Mouse (Mus musculus) neural tube, embryonic 13.5 days (tissue): ENCODE data around the gene Itgad. TPM values are rescaled to one million over a fixed set of nuclear protein-coding genes. Genes with fewer than 3 reads are reported as not detected.

Source experiments
- ATAC-seq: fragments of 200-750 bp; cut with Nextera tagmentation; 2 replicates; pipeline ENCODE4 v1.8.0; 2017; ENCODE audit warnings: low read depth, mild to moderate bottlenecking, moderate TSS enrichment, moderate library complexity
- H3K27ac ChIP-seq: fragments of 300-500 bp; sonication (generic); replicated peaks from 2 replicates; pipeline ENCODE4 v1.5.1; 2015; ENCODE audit warnings: moderate library complexity, mild to moderate bottlenecking, inconsistent platforms
- H3K27me3 ChIP-seq: fragments of 300-500 bp; sonication (generic); 2 replicates; pipeline ENCODE4 v1.6.1; 2015; ENCODE audit warnings: mild to moderate bottlenecking, inconsistent platforms
- H3K36me3 ChIP-seq: fragments of 300-500 bp; sonication (generic); 2 replicates; pipeline ENCODE4 v1.6.1; 2015; ENCODE audit warnings: mild to moderate bottlenecking, inconsistent platforms
- H3K4me1 ChIP-seq: fragments of 300-500 bp; sonication (generic); replicated peaks from 2 replicates; pipeline ENCODE4 v1.6.1; 2015; ENCODE audit warnings: inconsistent platforms
- H3K4me2 ChIP-seq: fragments of 300-500 bp; sonication (generic); 2 replicates; pipeline ENCODE4 v1.6.1; 2015; ENCODE audit warnings: inconsistent platforms, mild to moderate bottlenecking, moderate library complexity
- H3K4me3 ChIP-seq: fragments of 300-500 bp; sonication (generic); 2 replicates; pipeline ENCODE4 v1.5.1; 2015; ENCODE audit warnings: mild to moderate bottlenecking, inconsistent platforms
- H3K9ac ChIP-seq: fragments of 300-500 bp; sonication (generic); 2 replicates; pipeline ENCODE4 v1.6.1; 2015; ENCODE audit warnings: moderate library complexity, mild to moderate bottlenecking, inconsistent platforms
- H3K9me3 ChIP-seq: fragments of 300-500 bp; sonication (generic); 2 replicates; pipeline ENCODE4 v1.6.1; 2016; ENCODE audit warnings: inconsistent platforms
- WGBS: fragments of 180-500 bp; shearing (Covaris S2); methylation state at CpG from one replicate; pipeline ENCODE4 v1.1.7; 2015; 5-methylcytosine and 5-hydroxymethylcytosine counted together
- polyA plus RNA-seq: library from polyadenylated mRNA; unstranded; fragments of >200 nt; fragmentation: Nextera tagmentation; extraction: Ambion mirVana; gene quantifications from 2 replicates; pipeline ENCODE4 v1.2.1, GENCODE M21; 2015

The Itgad gene
- polyA plus RNA-seq, 1 experiment from 2014 or later: not detected

DNA sequence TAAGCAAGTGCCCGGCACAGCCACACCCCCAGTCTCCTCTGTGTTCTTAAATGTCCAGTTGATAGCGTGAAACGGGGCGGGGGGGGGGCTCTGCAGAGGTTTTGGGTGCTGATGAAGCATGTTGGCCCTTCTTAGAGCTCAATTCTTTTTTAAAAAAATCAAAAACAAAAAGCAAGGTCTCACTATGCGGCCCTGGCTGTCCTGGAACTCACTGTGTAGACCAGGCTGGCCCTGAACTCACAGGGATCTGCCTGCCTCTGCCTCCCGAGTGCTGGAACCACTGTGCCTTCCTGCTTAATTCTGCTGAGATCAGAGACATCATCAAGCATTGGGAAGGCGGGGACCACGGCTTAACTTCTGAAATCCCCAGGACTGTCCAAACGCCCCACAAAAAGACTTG, 47.4 kb downstream of the Itgad start:
- 85% methylated on average over 9 of the region's 9 CpGs for WGBS
- Histone ChIP-seq H3K36me3 (no peaks in the 10 kb centered on the region), H3K27me3 (no peaks in the 10 kb centered on the region), H3K9ac (no peak overlapping the region), H3K27ac (no peak overlapping the region), H3K9me3 (no peaks in the 10 kb centered on the region), H3K4me2 (no peak overlapping the region), H3K4me1 (no peaks in the 10 kb centered on the region), H3K4me3 (no peak overlapping the region)
- ATAC-seq: no peak

DNA sequence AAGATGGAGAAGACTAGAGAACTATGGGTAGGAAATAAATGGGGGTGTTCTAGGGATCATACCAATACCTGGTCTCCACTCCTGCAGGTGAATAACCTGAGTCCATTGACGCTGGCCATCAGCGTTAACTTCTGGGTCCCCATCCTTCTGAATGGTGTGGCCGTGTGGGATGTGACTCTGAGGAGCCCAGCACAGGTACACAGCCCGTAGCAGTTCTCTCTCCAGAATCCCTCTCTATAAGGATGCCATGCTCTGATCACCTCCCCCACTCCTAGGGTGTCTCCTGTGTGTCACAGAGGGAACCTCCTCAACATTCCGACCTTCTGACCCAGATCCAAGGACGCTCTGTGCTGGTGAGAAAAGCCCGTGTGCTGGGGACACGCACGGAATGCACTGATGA, 48.9 kb downstream of the Itgad start:
- Histone ChIP-seq H3K4me1 (no peaks in the 10 kb centered on the region), H3K27ac (no peak overlapping the region), H3K36me3 (no peaks in the 10 kb centered on the region), H3K4me2 (no peak overlapping the region), H3K9ac (no peak overlapping the region), H3K27me3 (no peaks in the 10 kb centered on the region), H3K4me3 (no peak overlapping the region), H3K9me3 (no peaks in the 10 kb centered on the region)
- no peak for ATAC-seq
- 80% methylated on average over 9 of the region's 9 CpGs for WGBS

DNA sequence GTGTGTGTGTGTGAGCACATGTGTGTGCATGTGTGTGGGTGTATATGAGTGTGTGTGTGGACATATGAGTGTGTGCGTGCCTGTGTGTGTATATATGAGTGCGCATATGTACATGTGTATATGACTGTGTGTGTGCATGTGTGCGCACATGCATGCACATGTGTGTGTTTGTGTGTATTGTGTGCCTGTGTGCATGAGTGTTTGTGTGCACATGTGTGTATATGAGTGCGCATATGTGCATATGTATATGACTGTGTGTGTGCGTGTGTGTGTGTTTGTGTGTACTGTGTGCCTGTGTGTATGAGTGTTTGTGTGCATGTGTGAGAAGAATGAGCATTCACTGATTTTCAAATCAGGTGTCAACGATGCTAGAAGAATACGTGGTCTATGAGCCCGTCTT, 50.0 kb downstream of the Itgad start:
- Histone ChIP-seq H3K36me3 (no peaks in the 10 kb centered on the region), H3K27ac (no peak overlapping the region), H3K4me2 (no peak overlapping the region), H3K4me3 (no peak overlapping the region), H3K27me3 (no peaks in the 10 kb centered on the region), H3K4me1 (no peaks in the 10 kb centered on the region), H3K9ac (no peak overlapping the region), H3K9me3 (no peaks in the 10 kb centered on the region)
- WGBS: 87% methylated on average over 8 of the region's 8 CpGs
- ATAC-seq: no peak

DNA sequence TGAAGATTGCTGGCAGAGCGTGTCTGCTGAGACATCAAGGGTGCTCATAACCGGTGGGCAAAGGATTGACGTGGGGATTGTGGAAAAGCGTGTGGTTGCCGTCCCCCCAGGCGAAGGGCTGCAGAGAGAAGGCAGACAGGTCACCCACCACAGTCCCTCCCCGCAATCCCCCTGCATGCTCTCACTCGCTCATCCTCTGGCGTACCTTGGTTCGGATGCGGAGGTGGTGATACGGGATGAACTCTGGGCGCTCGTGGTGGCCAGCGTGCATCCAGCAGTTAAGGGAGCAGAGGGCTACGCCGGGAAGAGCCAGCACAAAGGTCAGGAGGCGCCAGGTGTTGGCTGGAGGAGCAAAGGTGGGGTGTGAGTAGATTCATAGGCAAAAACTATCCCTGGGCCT, 51.5 kb downstream of the Itgad start:
- no peaks in the 10 kb centered on the region for H3K4me1 ChIP-seq
- no peaks in the 10 kb centered on the region for H3K27me3 ChIP-seq
- no peak for ATAC-seq
- H3K4me3 ChIP-seq: no peak overlapping the region
- H3K9me3 ChIP-seq: no peaks in the 10 kb centered on the region
- no peak overlapping the region for H3K9ac ChIP-seq
- WGBS: 85% methylated on average over 18 of the region's 18 CpGs
- no peak overlapping the region for H3K27ac ChIP-seq
- H3K36me3 ChIP-seq: no peaks in the 10 kb centered on the region
- no peak overlapping the region for H3K4me2 ChIP-seq

DNA sequence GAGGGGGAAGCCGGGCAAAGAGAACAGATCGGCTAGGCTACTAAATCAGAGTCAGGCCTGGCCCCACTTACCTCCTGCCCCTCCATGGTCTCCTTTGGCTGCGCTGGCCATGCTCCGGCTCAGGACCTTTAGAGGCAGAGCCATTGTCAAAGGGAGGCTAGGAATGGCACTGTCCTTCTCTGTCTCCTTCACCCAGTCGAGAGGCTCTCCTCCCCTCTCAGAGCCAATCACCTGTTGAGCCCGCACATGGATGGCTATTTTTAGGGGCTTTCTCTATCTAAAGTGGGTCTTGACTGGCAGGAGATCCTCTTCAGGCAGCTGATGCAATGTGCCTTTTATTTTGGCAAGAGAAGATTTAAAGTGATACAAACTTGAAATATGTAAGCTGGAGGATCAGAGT, 52.0 kb downstream of the Itgad start, which contains the start of gene Cox6a2:
Cox6a2 (minus strand) TSS at position 236 of the 400 bp plus-strand sequence.
- no peaks in the 10 kb centered on the region for H3K4me1 ChIP-seq
- no peaks in the 10 kb centered on the region for H3K9me3 ChIP-seq
- no peak within 1 kb of the TSS for H3K27ac ChIP-seq
- H3K27me3 ChIP-seq: no peaks in the 10 kb centered on the region
- no peaks in the 10 kb centered on the region for H3K36me3 ChIP-seq
- no peak within 1 kb of the TSS for H3K4me2 ChIP-seq
- 85% methylated on average over 6 of the region's 6 CpGs for WGBS
- ATAC-seq: no peak
- H3K4me3 ChIP-seq: no peak within 1 kb of the TSS
- H3K9ac ChIP-seq: no peak within 1 kb of the TSS

DNA sequence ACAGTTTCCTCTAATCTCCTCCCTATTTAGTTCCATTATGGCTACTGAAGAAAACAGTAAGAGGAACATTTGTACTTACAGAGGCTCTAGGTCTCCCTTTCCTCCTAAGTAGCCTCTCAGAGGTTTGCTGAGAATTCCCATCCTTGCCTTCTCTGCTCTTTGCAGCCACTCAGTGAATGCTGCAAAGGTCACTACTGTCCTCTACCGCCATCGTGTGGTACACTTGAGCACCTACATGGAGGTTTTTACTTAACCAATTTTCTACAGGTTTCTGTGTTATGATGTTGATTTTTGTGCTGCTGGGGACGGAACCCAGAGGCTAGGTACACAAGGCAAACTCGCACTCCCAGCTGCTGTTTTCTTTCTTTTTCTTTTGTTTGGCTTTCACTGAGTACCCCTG, 54.0 kb downstream of the Itgad start:
- ATAC-seq: no peak
- no peaks in the 10 kb centered on the region for H3K27me3 ChIP-seq
- H3K4me1 ChIP-seq: no peaks in the 10 kb centered on the region
- H3K4me3 ChIP-seq: no peak overlapping the region
- WGBS: 9% methylated on average over 4 of the region's 4 CpGs
- H3K27ac ChIP-seq: no peak overlapping the region
- no peaks in the 10 kb centered on the region for H3K9me3 ChIP-seq
- H3K4me2 ChIP-seq: no peak overlapping the region
- H3K36me3 ChIP-seq: no peaks in the 10 kb centered on the region
- H3K9ac ChIP-seq: no peak overlapping the region

DNA sequence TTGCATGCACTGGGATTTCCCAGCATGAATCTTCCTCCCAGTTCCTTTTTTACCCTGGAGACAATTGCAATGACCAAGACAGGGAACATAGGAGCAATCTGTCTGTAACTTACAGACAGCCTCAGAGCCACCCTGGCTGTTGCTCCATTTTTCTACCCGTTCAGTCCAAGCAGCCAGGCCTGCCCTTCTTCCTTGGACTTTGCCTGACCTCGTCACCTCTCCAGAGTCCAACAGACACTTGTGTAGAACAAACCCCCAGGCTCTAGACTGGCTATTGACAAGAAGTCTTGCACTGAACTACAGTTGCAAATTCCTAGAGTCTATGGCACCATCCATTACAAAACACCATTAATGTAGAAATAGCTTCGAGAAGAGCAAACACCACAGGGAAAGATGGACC, 55.6 kb downstream of the Itgad start:
- 55% methylated on average over 3 of the region's 3 CpGs for WGBS
- no peak for ATAC-seq
- no peak overlapping the region for H3K4me2 ChIP-seq

DNA sequence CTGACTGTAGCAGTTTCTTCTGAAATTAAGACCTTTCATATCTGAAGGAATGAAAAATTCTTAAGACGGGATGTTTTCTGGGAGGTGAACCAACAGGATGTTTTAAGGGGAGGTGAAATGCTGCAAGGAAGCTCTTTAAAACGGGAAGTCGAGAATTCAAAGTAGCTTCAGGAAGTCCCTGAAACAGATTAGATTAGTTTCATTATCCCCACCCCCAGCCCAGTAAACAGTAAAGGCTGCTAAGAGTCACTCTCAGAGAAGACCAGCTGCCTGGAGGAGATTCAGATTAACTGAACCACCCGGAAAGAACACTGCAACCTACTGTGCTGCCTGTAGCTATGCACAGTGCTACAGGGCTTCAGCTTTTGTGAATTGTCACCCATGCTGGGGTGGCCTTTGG, 65.8 kb downstream of the Itgad start:
- Histone ChIP-seq H3K27me3 (no peaks in the 10 kb centered on the region), H3K4me1 (0 out of 2 replicates have a peak, but pooled peaks cover 5% of the 10 kb centered on the region), H3K4me3 (no peak overlapping the region), H3K27ac (no peak overlapping the region), H3K36me3 (no peaks in the 10 kb centered on the region), H3K9ac (no peak overlapping the region), H3K9me3 (no peaks in the 10 kb centered on the region), H3K4me2 (no peak overlapping the region)
- WGBS: 92% methylated on average over 4 of the region's 4 CpGs
- no peak for ATAC-seq

More for the DNA sequence above, 55.6 kb downstream of the Itgad start:
- no peak overlapping the region for H3K4me3 ChIP-seq
- no peak overlapping the region for H3K27ac ChIP-seq
- no peaks in the 10 kb centered on the region for H3K27me3 ChIP-seq
- H3K36me3 ChIP-seq: no peaks in the 10 kb centered on the region
- H3K4me1 ChIP-seq: no peaks in the 10 kb centered on the region
- H3K9ac ChIP-seq: no peak overlapping the region
- H3K9me3 ChIP-seq: no peaks in the 10 kb centered on the region

DNA sequence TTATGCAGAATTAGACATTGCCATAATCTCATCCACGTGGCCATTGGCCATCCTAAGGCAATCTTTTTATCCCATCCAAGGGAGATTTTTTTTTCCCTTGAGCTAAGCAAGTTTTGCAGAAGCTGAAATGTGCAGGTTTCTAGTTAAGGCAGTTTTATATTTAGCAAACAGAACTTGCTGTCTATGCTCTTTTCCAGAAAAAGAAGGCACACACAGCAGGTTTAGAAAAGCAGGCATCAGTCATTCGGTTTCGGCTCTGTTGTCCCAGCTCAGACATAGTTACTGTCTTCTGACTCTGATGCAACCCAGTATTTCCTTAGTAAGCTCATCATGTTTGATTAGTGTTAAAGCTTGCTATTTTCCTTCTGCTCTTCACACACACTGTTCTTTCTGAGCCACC, 66.8 kb downstream of the Itgad start:
- no peak overlapping the region for H3K9ac ChIP-seq
- H3K9me3 ChIP-seq: no peaks in the 10 kb centered on the region
- H3K4me2 ChIP-seq: no peak overlapping the region
- H3K4me3 ChIP-seq: no peak overlapping the region
- H3K36me3 ChIP-seq: no peaks in the 10 kb centered on the region
- no peaks in the 10 kb centered on the region for H3K27me3 ChIP-seq
- no peak overlapping the region for H3K27ac ChIP-seq
- 87% methylated on average over 3 of the region's 3 CpGs for WGBS
- H3K4me1 ChIP-seq: 0 out of 2 replicates have a peak, but pooled peaks cover 7% of the 10 kb centered on the region
- no peak for ATAC-seq

DNA sequence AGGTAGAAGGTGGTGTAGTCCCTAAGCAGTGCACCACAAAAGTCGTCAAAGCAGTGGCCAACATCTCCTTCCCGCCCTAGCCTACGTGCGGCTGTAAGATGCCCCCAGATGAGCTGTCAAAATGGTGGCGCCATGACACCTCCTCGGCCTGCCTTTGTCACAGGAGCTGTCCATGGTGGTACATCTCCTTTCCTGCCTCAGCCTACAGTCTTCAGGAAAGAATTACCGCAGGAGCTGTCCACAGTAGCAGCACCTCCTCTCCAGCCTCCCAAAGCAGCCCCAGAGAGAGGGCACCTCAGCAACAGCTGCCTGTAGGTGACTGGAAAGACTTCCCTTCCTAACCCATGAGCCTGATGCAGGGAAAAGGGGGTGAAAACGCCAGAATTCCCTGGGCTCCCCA, 77.6 kb downstream of the Itgad start:
- peaks cover 10% of the 10 kb centered on the region; the same call in 1 of the 2 replicates for H3K36me3 ChIP-seq
- no peaks in the 10 kb centered on the region for H3K27me3 ChIP-seq
- H3K9ac ChIP-seq: no peak overlapping the region
- 47% methylated on average over 8 of the region's 8 CpGs for WGBS
- no peak overlapping the region for H3K4me3 ChIP-seq
- no peak overlapping the region for H3K27ac ChIP-seq
- peaks cover 13% of the 10 kb centered on the region for H3K4me1 ChIP-seq
- no peak for ATAC-seq
- H3K4me2 ChIP-seq: no peak overlapping the region
- no peaks in the 10 kb centered on the region for H3K9me3 ChIP-seq

DNA sequence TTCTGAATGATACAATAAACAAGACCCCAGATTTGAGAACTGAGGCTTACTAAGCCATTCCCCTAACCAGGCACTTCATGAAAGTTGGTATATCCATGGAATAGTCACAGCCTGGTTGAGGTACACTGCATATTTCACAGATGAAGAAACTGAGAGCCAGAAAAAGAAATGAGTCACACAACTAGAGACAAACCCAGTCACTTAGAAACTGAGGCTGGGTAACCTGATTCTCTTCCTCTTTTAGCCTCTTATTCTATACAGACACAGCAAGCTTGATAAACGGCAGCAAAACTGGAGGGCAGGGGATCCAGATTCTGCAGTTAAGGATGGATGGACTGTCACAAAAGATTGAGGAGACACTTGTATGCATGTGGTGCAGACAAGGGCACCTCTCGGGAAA, 80.6 kb downstream of the Itgad start:
- no peak for ATAC-seq
- Histone ChIP-seq H3K36me3 (peaks cover 10% of the 10 kb centered on the region), H3K9me3 (no peaks in the 10 kb centered on the region), H3K27ac (no peak overlapping the region), H3K27me3 (no peaks in the 10 kb centered on the region), H3K4me1 (peaks cover 32% of the 10 kb centered on the region), H3K9ac (no peak overlapping the region), H3K4me2 (no peak overlapping the region), H3K4me3 (no peak overlapping the region)
- WGBS: 93% methylated on average over 2 of the region's 2 CpGs

DNA sequence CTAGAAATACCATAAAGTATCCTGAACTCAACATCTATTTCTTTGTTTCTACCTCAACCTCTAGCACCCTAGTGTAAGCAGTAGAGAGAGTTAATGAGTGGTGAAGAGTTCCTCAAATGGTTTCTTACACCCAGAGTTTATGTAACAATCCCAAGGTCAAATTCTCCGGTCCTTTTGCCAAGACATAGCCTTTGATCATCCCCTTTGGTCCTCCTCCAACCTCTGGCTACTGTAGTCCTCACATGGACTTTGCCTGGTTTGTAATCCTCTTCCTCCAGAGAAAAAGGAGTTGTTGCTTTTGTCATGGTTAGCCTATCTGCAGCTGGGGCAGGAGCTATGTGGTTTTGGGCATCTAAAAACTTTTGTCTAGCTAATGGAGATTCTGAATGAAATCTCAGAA, 81.3 kb downstream of the Itgad start:
- H3K9me3 ChIP-seq: no peaks in the 10 kb centered on the region
- H3K9ac ChIP-seq: no peak overlapping the region
- H3K27ac ChIP-seq: no peak overlapping the region
- 89% methylated on average over 1 of the region's 1 CpGs for WGBS
- no peak for ATAC-seq
- H3K4me2 ChIP-seq: no peak overlapping the region
- peaks cover 16% of the 10 kb centered on the region for H3K36me3 ChIP-seq
- no peak overlapping the region for H3K4me3 ChIP-seq
- peaks cover 37% of the 10 kb centered on the region for H3K4me1 ChIP-seq
- H3K27me3 ChIP-seq: no peaks in the 10 kb centered on the region

DNA sequence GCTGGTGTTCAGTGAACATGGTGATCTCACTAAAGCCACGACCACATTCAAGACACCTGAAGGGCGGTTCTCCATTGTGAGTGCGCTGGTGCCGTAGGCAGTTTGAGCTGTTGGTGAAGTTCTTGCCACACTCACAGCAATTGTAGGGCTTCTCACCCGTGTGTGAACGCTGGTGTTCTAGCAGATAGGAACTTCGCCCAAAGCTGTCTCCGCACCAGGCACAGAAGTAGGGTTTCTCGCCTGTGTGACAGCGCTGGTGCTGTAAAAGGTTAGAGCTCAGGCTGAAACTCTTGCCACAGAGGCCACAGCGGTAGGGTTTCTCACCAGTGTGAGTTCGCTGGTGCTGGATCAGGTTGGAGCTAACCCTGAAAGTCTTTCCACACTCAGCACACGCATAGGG, 82.2 kb downstream of the Itgad start:
- peak overlapping the region; percentile 95 for H3K4me2 ChIP-seq
- peak overlapping the region; percentile 81 for H3K9ac ChIP-seq
- no peak overlapping the region for H3K27ac ChIP-seq
- H3K4me1 ChIP-seq: peaks cover 46% of the 10 kb centered on the region
- H3K4me3 ChIP-seq: peak overlapping the region; percentile 71; the same call in 1 of the 2 replicates
- ATAC-seq: no peak
- no peaks in the 10 kb centered on the region for H3K9me3 ChIP-seq
- peaks cover 25% of the 10 kb centered on the region for H3K36me3 ChIP-seq
- WGBS: 96% methylated on average over 13 of the region's 13 CpGs
- no peaks in the 10 kb centered on the region for H3K27me3 ChIP-seq
